Mouse (Mus musculus): Measurements from ENCODE around the gene C8a.

C8a gene

GRCm38 (mm10) chr4:104838342-104838741, 37.9 kb downstream of the C8a start:
- DNase-seq = no peak

GRCm38 (mm10) chr4:104835096-104835495, 41.1 kb downstream of the C8a start:
- DNase-seq = no peak

- DNase-seq = no peak
Measured at GRCm38 (mm10) chr4:104828939-104829338, 47.3 kb downstream of the C8a start.

- no peak for DNase-seq
Measured at GRCm38 (mm10) chr4:104824381-104825077, 51.7 kb downstream of the C8a start.

GRCm38 (mm10) chr4:104823597-104824101, 52.5 kb downstream of the C8a start:
- DNase-seq = no peak

- no peak for DNase-seq
Measured at GRCm38 (mm10) chr4:104819891-104820290, 56.3 kb downstream of the C8a start.

GRCm38 (mm10) chr4:104818986-104819385, 57.2 kb downstream of the C8a start:
- no peak for DNase-seq

- DNase-seq = no peak
Measured at GRCm38 (mm10) chr4:104817509-104817908, 58.7 kb downstream of the C8a start.

GRCm38 (mm10) chr4:104816519-104817232, 59.5 kb downstream of the C8a start:
- DNase-seq = no peak

- no peak for DNase-seq
Measured at GRCm38 (mm10) chr4:104813617-104814016, 62.6 kb downstream of the C8a start.

GRCm38 (mm10) chr4:104810710-104811286, 65.4 kb downstream of the C8a start:
- DNase-seq = no peak

- DNase-seq = no peak
Measured at GRCm38 (mm10) chr4:104805414-104806257, 70.6 kb downstream of the C8a start.

- no peak for DNase-seq
Measured at GRCm38 (mm10) chr4:104804100-104804499, 72.1 kb downstream of the C8a start.

- no peak for DNase-seq
Measured at GRCm38 (mm10) chr4:104801625-104802024, 74.6 kb downstream of the C8a start.

- DNase-seq = no peak
Measured at GRCm38 (mm10) chr4:104798951-104799350, 77.2 kb downstream of the C8a start.

GRCm38 (mm10) chr4:104792111-104792510, 84.1 kb downstream of the C8a start:
- DNase-seq = no peak

- DNase-seq = no peak
Measured at GRCm38 (mm10) chr4:104782346-104782745, 93.9 kb downstream of the C8a start.

GRCm38 (mm10) chr4:104781441-104781840, 94.8 kb downstream of the C8a start:
- no peak for DNase-seq

GRCm38 (mm10) chr4:104779460-104779859, 96.7 kb downstream of the C8a start:
- DNase-seq = no peak

- DNase-seq = no peak
Measured at GRCm38 (mm10) chr4:104775601-104776000, 100.6 kb downstream of the C8a start.

GRCm38 (mm10) chr4:104770331-104770730, 105.9 kb downstream of the C8a start:
- DNase-seq = no peak

- DNase-seq = no peak
Measured at GRCm38 (mm10) chr4:104769602-104770001, 106.6 kb downstream of the C8a start.

- no peak for DNase-seq
Measured at GRCm38 (mm10) chr4:104768190-104768589, 108.0 kb downstream of the C8a start.

Measured in lung, postnatal 36 days (tissue).